Mouse (Mus musculus) ES-E14 (cell line): Measurements from ENCODE around the gene Hist1h1e. TPM values are rescaled to one million over a fixed set of nuclear protein-coding genes. Genes with fewer than 3 reads are reported as not detected.
A peak's percentile ranks its signal among the peaks of the same experiment; 100 is the strongest.
"Not testable (repeated sequence)": the region's sequence is repeated elsewhere in the genome, so short reads cannot be mapped to it uniquely, and the experiment has no call there.

ENCODE experiments used
- DNase-seq: peaks from one replicate; pipeline ENCODE4 v3.0.0-alpha.2; 2013; ENCODE audit warnings: low read depth, low spot score
- H3K27ac ChIP-seq: 2 replicates; pipeline ENCODE4 v1.5.1; 2012; ENCODE audit warnings: low read depth, mild to moderate bottlenecking, low read length, moderate library complexity, mixed read lengths; ENCODE audit not compliant: poor library complexity, insufficient read depth, severe bottlenecking
- H3K36me3 ChIP-seq: 2 replicates; pipeline ENCODE4 v1.6.1; 2012; ENCODE audit warnings: mild to moderate bottlenecking, low read length, moderate library complexity, mixed read lengths; ENCODE audit not compliant: control insufficient read depth, poor library complexity, insufficient read depth, severe bottlenecking
- H3K4me1 ChIP-seq, 2 experiments: fragments of 150-350 bp in 1 of 2; sonication (generic) in 1 of 2; 2 replicates each; pipeline ENCODE4 v1.6.1; 2012; ENCODE audit warnings: low read length in 2 of 2, mild to moderate bottlenecking in 1 of 2, mixed read lengths in 1 of 2; ENCODE audit not compliant: control insufficient read depth in 2 of 2, insufficient read depth in 2 of 2, poor library complexity in 1 of 2
- H3K4me3 ChIP-seq, 2 experiments: fragments of 150-350 bp in 1 of 2; sonication (generic) in 1 of 2; 2 replicates each; pipeline ENCODE4 v1.5.1; 2012; ENCODE audit warnings: low read length in 2 of 2, low read depth in 1 of 2, mild to moderate bottlenecking in 1 of 2, mixed read lengths in 1 of 2; ENCODE audit not compliant: insufficient read depth in 1 of 2, poor library complexity in 1 of 2, severe bottlenecking in 1 of 2
- H3K9ac ChIP-seq: 2 replicates; pipeline ENCODE4 v1.6.1; 2012; ENCODE audit warnings: low read depth, mild to moderate bottlenecking, low read length, mixed read lengths; ENCODE audit not compliant: poor library complexity, insufficient read depth, severe bottlenecking
- H3K9me3 ChIP-seq: fragments of 150-350 bp; sonication (generic); 2 replicates; pipeline ENCODE4 v1.6.1; 2012; ENCODE audit warnings: low read depth, mild to moderate bottlenecking, low read length; ENCODE audit not compliant: control insufficient read depth, insufficient read depth
- CHD2 ChIP-seq: IDR thresholded peaks from 2 replicates; pipeline ENCODE4 v1.6.1; 2014; ENCODE audit warnings: mild to moderate bottlenecking, low read depth, low read length, inconsistent platforms
- MAFK ChIP-seq: IDR thresholded peaks from 2 replicates; pipeline ENCODE4 v1.6.1; 2014; ENCODE audit warnings: mild to moderate bottlenecking, low read depth, low read length, inconsistent platforms; ENCODE audit not compliant: insufficient read depth
- in situ Hi-C, 2 experiments: fragments of 600-800 bp; cut with MboI; formaldehyde crosslinking; loops; one replicate each; pipeline ENCODE4 v1.15.1; 2025; ENCODE audit warnings: low sequenced_read_pairs in 2 of 2, inconsistent platforms in 1 of 2; ENCODE audit not compliant: unreplicated experiment in 2 of 2
- total RNA-seq: library from RNA; depleted of rRNA; stranded (reverse); fragments of 300-350 nt; gene quantifications from 2 replicates; pipeline ENCODE4 v1.2.3, GENCODE M21; 2012

The Hist1h1e gene
- total RNA-seq, 1 experiment, result 207 TPM

DNA sequence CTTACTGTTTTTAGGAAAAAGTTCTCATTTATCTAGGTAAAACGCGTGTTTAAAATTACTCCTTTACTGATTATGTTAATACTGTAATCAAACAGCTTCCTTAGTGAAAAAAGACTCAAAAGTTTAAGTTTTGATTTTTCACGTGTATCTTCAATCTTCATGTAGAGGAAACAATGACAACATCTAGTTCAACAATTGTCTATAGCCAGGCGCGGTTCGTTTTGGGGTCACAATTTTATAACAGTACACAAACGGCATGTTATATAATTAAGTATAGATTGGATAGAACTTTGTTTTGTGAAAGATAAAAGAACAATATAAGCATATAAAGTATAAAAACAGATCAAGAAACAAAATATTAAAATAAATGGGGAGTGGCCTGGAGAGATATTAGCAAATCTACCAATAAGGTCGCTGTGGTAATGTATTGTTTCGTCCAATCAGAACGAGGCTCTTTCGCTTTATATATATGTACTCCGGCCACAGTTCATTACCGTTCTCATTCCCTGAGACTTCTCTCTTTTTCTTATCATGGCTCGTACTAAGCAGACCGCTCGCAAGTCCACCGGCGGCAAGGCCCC, 47.0 kb downstream of the Hist1h1e start, which contains the start of gene Hist1h3d:
TSS of gene Hist1h3d (plus strand) at position 493 of the 581 bp plus-strand sequence.
- no peaks in the 10 kb centered on the region for H3K4me1 ChIP-seq
- no peak for DNase-seq
- peak within 1 kb of the TSS; percentile 83 for H3K9ac ChIP-seq
- H3K27ac ChIP-seq, result peak within 1 kb of the TSS; percentile 80
- H3K36me3 ChIP-seq, result no peaks in the 10 kb centered on the region
- H3K9me3 ChIP-seq, result no peaks in the 10 kb centered on the region
- TF ChIP-seq CHD2 (0 out of 2 replicates have a peak, but pooled peaks have one; percentile 23), MAFK (no peak)
- peak within 1 kb of the TSS; percentile 70 to 74 for H3K4me3 ChIP-seq
- in situ Hi-C loops, result no loop called here

DNA sequence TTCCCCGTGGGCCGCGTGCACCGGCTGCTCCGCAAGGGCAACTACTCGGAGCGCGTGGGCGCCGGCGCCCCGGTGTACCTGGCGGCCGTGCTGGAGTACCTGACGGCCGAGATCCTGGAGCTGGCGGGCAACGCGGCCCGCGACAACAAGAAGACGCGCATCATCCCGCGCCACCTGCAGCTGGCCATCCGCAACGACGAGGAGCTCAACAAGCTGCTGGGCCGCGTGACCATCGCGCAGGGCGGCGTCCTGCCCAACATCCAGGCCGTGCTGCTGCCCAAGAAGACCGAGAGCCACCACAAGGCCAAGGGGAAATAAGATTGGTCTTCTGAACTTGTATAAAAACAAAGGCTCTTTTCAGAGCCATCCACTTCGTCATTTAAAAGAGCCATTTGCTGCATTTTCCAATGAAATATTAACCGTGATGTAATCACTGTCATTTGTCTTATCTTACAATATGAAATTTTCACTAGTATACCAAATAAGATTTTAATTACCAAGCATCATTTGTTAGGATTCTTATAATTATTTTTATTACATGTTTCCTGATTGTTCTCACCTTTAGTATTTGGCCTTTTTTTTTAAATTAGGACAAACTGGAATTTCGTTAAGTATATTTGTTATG, 47.7 kb downstream of the Hist1h1e start:
- H3K4me1 ChIP-seq, H3K9me3 ChIP-seq, DNase-seq, H3K36me3 ChIP-seq: not testable (repeated sequence)
- Histone ChIP-seq H3K27ac (peak overlapping the region; percentile 55; the same call in 1 of the 2 replicates), H3K4me3 (peak overlapping the region; percentile 40 to 56), H3K9ac (peak overlapping the region; percentile 78; the same call in 1 of the 2 replicates)
- in situ Hi-C loops, result loop anchor here (25.0 kb wide), 2 partner anchors 1537 to 1837 kb away; partner anchors contain the start of genes Hist1h4j (in 2 of the 2), Hist1h2ag (in 1 of the 2), Hist1h2ah (in 1 of the 2) and Hist1h2bj (in 1 of the 2)

- Histone ChIP-seq H3K9ac (peak within 1 kb of the TSS; percentile 85), H3K4me3 (peak within 1 kb of the TSS; percentile 47 to 56), H3K27ac (peak within 1 kb of the TSS; percentile 77)
- in situ Hi-C loops, result loop anchor here (25.0 kb wide), 2 partner anchors 1537 to 1837 kb away; partner anchors contain the start of genes Hist1h4j (in 2 of the 2), Hist1h2ag (in 1 of the 2), Hist1h2ah (in 1 of the 2) and Hist1h2bj (in 1 of the 2)
- peak; percentile 98 for TF ChIP-seq CHD2
- not testable (repeated sequence) for H3K9me3 ChIP-seq, H3K4me1 ChIP-seq, H3K36me3 ChIP-seq
- peak; percentile 97 for DNase-seq
These were observed 48.3 kb downstream of the Hist1h1e start, which contains the start of the genes Hist1h2bf and Hist1h2ad for GRCm38 (mm10) chr13:23573898-23574524. Gene Hist1h2bf (minus strand): TSS chr13:23574196. Gene Hist1h2ad (plus strand): TSS chr13:23574381.

DNA sequence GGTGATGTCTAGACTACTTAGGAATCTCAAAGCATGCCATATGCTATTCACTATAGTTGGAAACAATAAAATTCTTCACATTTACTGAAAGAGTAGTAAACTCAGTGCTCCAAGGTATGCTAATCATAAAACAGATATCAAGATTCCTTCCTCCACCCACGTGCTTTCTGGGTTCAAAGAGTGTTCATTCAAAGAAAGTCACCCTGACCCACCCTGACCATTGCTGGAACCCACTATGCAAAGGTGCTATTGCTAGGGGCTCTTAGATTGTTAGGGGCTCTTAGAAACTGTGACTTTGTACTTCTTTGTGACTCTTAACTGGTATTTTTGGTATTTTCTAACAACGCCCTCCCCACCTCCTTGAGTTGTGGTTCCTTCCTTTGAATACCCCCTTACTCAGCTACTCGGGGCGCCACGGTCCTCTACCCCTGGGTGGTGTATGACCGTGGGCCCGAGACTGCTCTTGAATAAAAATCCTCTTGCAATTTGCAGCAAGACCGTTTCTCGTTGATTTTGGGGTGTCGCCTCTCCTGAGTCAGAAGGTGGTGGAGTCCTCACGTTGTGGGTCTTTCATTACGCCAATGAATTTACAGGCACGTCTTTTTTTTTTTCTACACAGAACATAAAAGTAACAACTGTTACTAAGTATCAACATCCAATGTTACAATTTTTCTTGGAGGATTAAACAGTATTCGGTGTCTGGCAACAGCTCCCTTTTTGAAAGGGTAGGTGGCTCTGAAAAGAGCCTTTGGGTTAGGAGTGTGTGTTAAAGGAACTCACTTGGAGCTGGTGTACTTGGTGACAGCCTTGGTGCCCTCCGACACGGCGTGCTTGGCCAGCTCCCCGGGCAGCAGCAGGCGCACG, 49.1 kb downstream of the Hist1h1e start:
- in situ Hi-C loops, result loop anchor here (25.0 kb wide), 2 partner anchors 1536 to 1836 kb away; partner anchors contain the start of genes Hist1h4j (in 2 of the 2), Hist1h2ag (in 1 of the 2), Hist1h2ah (in 1 of the 2) and Hist1h2bj (in 1 of the 2)
- H3K4me3 ChIP-seq, result peak overlapping the region; percentile 47 to 56
- H3K36me3 ChIP-seq, H3K9me3 ChIP-seq, H3K4me1 ChIP-seq, DNase-seq: not testable (repeated sequence)
- peak overlapping the region; percentile 77 for H3K27ac ChIP-seq
- peak overlapping the region; percentile 85 for H3K9ac ChIP-seq
